Mouse (Mus musculus) c-Kit-positive CD71-negative TER-119-negative erythroid progenitor cells, embryonic 14.5 days (primary cell): Measurements from ENCODE around the gene Myom3.

Source experiments
- DNase-seq: peaks from one replicate; pipeline ENCODE4 v3.0.0-alpha.2; 2013; ENCODE audit warnings: low read depth

Myom3 gene

DNA sequence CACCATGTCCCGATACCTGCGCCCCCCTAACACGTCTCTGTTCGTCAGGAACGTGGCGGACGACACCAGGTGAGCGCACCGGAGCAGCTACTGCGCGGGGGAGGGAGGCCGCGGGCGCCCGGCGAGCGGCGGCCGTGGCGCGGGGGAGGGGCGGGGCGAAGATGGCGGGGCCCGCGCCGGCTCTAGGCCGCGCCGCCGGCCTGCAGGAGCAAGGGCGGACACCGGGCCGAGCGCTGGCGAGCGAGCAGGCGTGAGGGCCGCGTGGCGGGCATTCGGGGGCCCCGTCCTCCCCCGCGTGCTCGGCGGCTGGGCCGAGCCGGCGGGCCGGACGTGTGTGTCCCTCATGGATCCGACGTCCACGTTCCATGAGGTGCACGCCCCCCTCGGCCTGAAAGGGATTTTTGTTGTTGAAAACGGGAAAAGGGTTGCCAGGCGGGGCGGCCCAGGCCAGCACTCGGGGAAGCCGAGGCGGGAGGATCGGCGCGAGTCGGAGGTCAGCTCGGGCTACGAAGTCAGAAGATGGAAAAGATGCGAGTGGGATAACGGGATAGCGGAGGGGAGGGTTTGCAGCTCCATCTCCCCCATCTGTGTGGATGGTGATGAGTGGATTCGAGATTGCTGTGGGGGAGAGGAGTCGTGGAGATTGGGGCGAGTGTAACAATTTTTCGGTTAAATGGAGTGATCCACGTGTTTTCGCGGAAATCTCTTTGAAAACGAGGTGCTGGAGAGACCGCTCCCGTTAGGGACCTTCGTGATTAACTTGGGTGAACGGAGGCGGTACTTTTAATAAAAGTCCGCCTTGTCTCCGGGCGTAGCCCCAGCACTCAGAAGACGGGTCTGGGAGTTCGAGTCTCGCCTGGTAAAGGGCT, 96.9 kb downstream of the Myom3 start:
- DNase-seq = no peak

DNA sequence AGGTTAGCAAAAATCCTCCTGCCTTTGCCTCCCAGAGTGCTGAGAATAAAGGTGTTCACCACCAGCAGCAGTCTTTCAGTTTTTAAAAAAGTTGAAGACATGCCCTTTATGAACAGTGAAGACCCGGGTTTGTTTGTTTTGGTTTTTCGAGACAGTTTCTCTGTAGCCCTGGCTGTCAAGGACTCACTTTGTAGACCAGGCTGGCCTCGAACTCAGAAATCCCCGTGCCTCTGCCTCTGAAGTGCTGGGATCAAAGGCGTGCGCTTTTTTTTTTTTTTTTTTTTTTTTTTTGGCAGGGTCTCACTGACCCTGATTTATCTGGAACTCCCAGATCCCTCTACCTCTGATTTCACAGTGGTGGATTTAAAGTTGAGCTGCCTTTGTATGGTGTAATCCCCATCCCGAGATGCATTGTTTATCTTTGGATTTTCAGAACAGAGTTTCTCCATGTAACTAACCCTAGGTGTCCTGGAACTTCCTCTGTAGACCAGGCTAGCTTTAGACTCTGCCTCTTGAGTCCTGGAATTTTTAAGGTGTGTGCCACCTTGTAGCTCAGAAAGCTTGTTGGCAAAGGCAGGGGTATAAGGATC, 98.2 kb downstream of the Myom3 start:
- DNase-seq = no peak
